Mouse (Mus musculus) spleen, postnatal 4 days (tissue): ENCODE measurements around the gene Polr2l.

ENCODE experiments used
- DNase-seq, 2 experiments: peaks; one replicate each; pipeline ENCODE4 v3.0.0; 2022; ENCODE audit warnings: low spot score in 2 of 2

Polr2l gene

DNA sequence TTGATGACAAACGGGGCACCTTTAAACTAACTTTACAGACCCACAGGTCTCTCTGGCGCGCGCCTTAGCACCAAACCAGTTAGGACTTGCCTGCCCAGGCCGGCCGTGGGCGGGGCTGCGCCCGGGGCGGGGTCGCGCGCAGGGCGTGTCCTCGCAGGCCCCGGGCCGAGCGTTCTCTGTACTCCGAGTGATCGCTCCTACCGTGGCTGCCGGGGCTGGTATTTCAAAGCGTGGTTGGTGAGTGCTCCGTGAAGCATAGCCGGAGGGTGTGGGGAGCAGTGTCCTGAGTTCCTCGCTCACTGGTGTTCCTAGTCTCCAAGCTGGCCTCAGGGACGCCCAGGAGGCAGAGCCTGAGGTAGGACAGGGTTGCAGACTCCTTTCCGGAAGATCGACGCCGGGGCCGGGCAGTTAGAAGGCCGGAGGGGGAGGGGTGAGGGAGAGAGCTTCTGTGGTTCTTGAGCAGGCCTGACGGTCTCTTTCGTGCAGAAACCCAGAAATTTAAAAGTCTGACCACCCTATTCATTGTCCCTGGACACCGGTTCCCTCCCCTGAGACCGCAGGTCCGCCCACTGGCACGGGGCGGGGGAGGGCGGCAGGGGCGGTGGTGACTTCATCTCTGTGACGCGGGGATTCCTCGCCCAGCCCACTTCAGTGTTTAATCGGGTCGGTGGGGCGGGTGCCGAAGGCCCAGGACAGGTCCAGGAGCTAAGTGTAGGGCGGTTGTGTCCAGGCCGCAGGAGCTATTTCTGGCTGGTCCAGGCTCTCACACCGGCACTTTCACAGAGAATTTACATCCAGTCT lies 7.5 kb downstream of the Polr2l start, which contains the start of gene Cd151:
Cd151 (plus strand) TSS at position 163 of the 801 bp plus-strand sequence.
- DNase-seq = peak; percentile 91 to 95

DNA sequence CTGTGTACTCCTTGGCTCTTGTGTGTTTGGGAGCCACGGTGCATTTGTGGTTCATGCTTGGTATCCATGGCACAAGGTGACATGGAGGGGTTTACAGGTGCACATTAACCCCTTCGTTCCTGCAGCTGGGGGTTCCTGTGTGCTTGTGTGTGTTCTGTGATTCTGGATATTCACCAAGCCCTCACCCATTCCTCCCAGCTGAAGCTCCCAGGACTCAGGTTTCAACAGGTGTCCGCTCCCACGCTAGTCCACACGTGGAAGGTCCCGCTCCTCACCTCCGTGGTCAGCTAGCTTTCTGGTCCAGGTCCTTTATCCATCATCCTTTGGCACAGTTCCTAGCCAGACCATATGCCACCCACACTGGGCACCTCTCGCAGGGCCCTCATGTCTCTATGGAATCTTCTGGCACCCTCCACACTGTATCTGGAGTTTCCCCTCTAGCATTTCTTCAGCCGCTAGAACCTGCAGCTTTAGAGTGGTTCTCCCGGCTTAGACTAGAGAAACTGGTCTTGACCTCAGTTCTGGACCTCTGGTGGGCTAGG lies 8.3 kb downstream of the Polr2l start:
- DNase-seq = no peak

DNA sequence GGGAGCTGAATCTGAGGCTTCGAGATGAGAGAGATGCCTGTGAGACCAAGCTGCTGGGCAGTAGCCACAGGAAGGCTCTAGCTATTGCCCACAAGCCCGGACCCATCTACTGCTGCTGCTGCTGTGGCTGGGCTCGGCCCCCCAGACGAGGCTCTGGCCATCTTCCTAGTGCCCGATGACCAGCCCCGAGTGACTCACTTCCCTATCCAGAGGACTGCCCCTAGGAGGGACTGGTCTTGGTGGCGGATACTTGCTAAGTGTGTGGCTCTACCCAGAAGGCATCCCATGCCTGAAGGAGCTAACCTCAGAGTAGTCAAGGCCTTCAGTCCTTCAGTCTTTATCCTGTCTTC lies 8.9 kb downstream of the Polr2l start:
- DNase-seq = no peak

DNA sequence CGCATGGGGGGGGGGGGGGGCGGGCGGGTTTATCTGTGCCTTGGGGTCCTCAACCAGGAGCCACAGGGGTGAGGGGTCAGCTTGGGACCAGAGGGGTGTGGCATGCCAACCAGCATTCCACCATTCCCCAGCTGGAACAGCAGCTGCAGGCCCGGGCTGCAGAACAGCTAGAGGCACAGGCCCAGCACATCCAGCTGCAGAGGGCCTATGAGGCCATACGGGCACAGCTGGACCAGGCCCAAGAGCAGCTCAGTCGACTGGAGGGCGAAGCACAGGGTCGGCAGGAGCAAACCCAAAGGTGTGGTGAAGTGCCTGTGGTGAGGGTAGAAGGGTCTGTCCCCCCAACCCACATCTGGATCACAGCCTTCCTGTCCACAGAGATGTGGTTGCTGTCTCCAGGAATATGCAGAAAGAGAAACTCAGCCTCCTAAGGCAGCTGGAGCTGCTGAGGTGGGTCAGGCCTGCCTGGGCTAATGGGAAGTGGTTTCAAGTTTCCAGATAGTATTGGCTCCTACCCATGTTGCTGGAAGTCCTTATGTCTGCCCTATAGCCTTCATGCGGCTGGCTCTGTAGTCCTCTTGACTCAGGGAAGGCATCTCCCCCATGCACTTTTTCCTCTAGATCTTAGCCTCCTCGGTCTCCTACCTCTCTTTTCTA lies 9.4 kb downstream of the Polr2l start:
- peak in 1 of 2 experiments; percentile 66 for DNase-seq

DNA sequence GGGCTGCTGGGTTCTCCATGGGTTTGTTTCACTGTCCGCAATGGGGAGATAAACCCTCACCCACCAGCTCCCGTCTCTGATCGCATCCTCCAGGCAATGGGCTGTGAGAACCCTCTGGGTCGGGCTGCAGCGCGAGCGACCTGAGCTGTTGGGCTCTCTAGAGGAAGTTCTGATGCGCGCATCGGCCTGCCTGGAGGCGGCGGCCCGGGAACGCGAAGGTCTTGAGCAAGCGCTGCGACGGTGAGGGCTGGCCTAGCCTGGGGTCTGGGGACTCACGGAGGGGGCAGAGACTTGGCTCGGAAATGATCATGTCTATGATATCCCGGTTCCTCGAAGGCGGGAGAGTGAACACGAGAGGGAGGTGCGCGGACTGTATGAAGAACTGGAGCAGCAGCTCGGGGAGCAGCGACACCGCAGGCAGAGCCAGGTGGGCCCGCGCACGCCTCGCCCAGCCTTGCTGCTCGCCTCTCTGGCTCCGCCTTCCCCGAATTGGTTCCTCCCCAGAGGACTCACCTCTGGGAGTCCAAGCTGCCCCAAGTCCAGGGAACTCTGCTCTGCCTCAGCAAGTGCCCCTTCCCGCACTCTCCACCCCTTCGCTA lies 10.2 kb downstream of the Polr2l start:
- DNase-seq = peak; percentile 42 to 78

DNA sequence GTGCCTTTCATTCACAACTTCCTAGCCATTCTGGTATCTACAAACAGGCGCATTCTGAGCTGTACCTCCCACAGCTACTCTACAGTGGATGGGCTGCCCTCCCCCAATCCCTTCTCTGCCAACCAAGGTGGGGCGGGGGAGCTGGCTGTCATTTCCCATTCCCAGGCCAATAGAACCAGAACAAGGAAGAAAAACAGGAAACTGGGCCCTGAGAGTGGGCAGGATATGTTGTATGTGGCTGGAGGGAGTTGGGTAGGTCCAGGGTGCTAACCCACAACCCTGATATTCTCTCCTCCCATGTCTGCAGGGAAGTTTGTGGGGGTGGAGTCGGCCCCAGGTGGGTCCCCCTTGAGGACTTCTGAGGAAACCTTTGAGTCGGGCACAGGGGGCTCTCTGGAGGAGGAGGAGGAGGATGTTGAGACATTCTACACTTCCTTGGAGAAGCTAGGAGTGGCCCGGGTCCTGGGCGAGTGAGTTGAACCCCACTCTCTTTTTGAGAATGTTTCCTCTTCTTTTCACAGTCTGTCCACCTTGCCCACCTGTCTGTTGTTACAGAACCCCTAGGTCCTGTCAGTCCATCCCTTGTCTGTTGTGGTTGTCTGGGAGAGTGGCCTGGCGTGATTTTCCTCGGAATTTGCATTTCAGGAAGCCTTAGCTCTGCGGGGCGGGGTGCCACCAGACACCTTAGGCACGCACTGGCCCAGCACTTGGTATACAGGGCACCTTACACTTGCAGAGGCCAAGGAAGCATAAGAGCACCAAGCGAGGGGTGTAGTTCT lies 10.9 kb downstream of the Polr2l start:
- DNase-seq = peak in 1 of 2 experiments; percentile 61

DNA sequence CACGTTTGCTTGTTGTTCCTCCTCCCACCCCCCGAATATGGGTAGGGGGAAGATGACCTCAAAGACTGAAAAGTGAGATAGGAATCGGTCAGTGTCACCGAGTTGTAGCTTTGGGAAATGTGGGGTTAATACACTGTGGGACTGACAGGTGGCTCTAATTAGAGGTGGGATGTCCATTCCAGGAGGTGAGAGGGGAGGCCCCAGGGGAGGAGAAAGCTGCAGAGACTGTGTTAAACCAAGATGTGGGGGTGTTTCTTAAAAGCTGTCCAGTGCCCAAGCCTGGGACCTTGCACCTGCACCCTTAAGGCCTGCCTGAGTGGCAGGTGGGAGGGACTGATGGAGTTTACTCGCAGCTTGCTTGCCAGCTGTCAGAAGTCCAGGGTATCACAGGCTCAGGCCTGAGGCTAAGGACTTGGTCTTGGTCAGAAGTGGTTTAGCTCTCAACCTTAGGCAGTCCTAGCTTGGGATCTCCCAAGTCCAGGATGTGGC lies 12.6 kb downstream of the Polr2l start:
- DNase-seq = no peak

DNA sequence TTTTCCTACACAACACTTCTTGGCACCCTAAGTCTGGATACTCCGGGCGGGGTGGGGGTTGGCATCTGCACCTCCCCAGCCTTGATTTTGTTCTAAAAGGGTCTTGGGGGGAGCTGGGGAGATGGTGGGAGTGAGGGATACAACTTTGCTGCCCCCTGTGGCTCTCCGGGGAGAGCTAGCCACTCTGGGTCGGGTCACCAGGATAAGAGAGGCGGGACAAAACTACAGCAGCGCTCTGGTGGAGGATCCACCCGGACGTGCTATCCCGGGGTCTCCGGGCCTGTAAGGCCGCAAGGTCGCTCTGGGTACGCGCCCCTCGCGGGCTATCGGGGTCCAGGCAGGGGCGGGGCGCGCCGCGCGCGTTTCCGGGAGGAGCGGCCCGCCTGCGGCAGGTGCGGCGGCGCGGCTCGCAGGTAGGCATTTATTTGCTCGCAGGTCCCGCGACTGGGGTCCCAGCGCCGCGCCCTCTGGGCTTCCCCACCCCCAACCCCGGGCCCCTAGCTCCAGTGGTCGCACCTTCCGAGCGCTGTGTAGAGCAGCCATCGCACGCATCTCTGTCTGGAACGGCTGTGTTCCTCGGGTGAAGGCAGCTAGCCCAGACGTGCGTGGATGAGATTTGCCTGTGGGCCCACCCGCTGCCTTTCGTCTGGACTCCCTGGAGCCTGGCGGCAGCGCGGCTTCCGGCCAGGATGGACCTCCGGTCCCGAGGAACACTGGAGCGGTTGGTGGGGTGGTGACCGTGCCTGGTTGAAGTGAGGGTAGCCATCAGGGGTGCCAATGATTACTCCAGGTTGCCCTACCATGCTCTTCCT lies 13.2 kb downstream of the Polr2l start:
- peak in 1 of 2 experiments; percentile 66 for DNase-seq

DNA sequence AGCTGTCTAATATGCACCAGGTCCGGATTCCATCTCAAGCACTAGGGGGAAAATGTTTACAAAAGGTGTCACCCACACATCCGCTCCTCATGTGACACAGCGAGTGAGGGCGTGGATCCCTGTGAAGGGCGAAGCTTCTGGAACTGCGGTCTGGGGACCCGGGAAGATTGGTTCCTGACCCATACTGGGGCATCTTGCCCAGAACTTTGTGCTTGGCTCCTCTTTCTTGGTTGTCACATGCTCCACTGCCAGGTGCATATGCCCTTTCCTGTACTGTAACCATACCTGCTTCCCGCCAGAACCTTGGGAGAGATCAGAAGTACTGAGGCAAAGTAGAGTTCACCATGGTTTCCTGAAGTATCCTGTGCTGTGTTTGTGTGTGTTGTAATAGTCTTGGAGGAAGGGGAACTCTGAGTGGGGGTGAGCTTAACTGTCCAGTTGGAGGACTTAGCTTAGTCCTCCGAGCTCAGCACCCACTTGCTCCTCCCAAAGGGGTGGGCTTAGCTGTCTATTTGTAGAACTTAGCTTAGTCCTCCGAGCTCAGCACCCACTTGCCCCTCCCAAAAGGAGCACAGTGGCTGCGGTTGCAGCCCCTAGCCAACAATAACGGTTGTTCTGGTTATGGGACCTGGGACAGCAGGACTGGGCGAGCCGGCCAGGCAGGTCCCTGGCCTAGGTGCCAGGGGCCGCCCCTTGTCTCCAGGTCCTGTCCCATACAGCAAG lies 14.4 kb downstream of the Polr2l start, which contains the start of gene Cracr2b:
Cracr2b (plus strand) TSS at position 704 of the 723 bp plus-strand sequence.
- DNase-seq = no peak

DNA sequence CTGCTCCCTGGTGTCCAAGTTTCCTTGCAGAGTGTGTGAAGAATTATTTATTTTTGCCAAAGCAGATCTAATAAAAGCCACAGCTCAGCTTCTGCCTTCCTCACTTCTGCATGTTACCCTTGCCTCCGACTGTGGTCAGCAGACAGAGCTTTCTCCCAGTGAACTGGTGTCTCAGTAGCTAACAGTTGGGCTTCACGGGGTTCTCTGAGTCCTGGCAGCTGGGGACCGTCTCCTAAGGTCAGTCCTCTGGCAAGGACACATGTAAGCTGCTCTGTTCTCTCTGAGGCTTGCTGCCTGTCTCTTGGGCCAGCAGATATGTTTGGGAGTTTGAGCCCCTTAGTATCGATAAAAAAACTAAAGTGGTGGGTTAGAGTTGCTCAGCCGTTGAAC lies 14.9 kb downstream of the Polr2l start:
- no peak for DNase-seq

DNA sequence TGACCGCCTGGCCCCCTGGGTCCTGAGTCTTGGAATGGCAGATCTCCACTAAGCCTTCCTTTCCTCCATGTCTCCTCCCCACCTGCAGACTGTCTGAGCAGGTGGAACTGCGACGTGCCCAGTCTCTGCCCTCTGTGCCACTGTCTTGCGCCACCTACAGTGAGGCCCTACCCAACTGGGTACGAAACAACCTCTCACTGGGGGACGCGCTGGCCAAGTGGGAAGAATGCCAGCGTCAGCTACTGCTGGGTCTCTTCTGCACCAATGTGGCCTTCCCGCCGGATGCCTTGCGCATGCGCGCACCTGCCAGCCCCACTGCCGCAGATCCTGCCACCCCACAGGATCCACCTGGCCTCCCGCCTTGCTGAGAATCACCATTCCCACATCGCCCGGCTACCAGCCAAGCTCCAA lies 15.6 kb downstream of the Polr2l start:
- no peak for DNase-seq

DNA sequence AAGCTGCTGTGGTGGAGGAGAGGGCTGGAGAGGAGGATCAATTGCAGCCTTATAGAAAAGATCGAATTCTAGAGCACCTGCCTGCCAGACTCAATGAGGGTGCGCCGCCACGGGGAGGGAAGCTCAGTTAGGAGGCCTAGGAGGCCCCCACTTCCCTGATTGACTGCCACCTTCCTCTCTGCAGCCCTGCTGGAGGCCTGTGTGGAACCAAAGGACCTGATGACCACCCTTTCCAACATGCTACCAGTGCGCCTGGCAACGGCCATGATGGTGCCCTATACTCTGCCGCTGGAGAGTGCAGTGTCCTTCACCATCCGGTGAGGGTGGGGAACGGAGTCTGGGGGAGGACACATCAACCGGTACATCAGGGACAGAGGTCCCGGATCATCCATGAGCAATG lies 16.3 kb downstream of the Polr2l start:
- DNase-seq = no peak

DNA sequence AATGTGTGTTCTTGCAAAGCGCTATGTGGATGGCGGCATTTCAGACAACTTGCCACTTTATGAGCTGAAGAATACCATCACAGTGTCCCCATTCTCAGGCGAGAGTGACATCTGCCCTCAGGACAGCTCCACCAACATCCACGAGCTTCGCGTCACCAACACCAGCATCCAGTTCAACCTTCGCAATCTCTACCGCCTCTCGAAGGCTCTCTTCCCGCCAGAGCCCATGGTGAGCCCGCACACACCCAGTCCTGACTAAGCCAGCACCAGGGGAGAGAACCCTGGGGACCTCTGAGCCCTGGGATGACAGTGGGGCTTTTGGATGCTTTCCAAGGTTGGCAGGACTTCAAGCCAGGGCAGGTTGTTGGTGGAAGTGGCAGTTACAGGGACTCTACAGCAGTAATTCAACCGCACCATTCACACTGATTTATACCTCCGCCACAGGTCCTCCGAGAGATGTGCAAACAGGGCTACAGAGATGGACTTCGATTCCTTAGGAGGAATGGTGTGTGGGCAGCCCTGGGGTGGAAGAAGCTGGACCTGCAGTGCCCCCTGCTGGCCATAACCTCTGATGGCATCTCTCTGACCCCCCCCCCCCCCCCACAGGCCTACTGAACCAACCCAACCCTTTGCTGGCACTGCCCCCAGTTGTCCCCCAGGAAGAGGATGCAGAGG lies 16.8 kb downstream of the Polr2l start:
- peak; percentile 63 to 87 for DNase-seq

DNA sequence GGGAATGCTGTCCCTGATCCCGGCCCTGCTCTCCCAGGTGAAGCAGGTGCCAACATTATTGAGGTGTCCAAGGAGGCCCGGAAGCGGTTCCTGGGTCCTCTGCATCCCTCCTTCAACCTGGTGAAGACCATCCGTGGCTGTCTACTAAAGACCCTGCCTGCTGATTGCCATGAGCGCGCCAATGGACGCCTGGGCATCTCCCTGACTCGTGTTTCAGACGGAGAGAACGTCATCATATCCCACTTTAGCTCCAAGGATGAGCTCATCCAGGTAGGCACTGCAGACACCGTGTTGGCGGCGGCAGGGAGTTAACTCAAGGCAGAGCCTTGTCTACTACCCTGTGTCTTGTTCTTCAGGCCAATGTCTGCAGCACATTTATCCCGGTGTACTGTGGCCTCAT lies 17.7 kb downstream of the Polr2l start:
- no peak for DNase-seq

DNA sequence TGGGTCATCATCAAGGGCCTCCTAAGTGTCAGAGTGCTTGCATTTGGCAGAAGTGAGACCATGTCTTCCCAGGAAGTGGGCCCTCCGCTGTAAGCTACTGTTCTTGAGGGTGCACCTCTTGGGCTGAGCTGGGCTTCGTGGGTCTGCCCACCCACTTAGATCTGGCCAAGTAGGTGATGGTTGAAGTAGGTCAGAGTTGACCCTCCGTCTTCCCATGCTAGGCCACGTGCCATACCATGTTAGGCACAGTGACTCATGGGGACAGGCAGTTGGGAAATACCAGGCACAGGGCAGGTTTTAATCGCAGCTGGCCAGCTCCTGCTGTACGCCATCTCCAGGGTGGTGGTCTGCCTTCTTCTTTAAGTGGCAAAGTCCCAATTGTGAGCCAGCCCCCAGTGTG lies 18.2 kb downstream of the Polr2l start:
- no peak for DNase-seq

DNA sequence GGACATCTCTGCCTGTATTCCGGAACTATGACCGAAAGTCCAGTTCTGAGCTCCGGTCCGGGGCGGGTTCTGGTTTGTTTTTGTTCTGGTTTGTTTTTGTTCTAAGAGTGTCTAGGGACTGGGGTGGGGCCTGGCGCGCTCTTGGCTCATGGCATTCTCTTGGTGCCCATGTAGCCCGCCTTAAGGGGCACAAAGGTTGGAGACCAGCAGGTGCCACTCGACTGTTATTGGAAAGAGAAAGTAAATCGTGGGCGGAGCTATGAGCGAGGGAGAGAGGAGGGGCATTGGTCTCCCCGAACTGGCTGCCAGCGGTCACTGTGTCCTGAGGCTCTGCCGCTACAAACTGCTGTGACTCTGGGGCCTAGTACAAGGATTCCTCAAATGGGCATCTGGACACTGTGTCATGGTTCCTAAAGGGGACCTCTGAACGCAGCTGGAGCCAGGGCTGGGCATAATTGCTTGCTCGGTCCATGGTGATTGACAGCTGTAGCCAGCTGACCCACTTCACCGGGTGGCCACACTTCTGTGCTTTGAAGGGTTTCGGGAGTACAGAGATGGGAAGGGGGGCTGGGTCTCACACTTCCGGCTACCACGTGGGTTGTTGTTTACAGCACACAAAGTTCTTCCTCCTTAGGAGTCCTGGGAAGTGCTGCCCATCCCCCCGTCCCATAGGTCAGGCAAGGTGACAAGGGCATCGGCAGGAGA lies 19.2 kb downstream of the Polr2l start:
- DNase-seq = peak; percentile 68 to 82

DNA sequence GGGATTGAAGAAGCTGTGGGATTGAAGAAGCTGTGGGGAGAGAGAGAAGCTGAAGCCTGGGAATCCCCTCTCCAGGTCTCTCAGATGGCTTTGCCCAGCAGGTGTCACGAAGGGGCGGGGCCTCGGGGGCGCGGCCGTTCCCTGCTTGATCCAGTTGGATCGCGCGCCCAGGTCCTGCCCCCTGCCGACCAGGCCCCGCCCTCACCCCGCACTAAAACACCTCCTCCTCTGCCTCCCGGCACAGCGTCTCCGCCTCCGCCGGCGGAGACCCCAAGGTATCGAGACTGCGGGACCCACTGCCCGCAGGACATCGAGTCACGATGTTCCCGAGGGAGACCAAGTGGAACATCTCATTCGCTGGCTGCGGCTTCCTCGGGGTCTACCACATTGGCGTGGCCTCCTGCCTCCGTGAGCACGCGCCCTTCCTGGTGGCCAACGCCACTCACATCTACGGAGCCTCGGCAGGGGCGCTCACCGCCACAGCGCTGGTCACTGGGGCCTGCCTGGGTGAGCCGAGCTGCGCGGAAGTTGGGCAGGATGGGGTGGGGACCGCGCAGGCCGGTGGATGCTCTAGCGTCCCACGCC lies 19.9 kb downstream of the Polr2l start, which contains the start of gene Pnpla2:
Pnpla2 (plus strand) TSS at position 232 of the 585 bp plus-strand sequence.
- DNase-seq = peak; percentile 97 to 98

DNA sequence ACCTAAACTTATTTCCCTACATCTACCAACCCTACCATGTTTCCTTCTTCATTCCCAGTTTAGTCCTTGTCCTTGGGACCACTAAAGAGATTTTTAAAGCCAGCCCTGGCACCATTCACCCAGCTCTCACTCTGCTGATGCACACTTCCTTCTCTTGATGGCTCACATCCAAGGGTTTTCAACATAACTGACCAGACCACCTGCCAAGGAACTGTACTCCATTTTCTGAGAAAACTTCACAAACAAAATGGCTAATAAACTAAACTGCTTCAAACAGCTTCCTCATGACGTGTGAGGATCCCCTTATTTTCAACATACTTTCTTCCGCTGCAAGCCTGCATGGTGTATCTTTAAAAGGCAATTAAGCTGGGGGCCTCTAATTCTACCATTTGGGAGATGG lies 21.3 kb downstream of the Polr2l start:
- no peak for DNase-seq
